Mouse (Mus musculus) kidney, embryonic 14.5 days (tissue): ENCODE data around the gene Cpvl. TPM values are rescaled to one million over a fixed set of nuclear protein-coding genes. Genes with fewer than 3 reads are reported as not detected.
A peak's percentile ranks its signal among the peaks of the same experiment; 100 is the strongest.

ENCODE experiments used
- ATAC-seq: fragments of 200-750 bp; cut with Nextera tagmentation; 2 replicates; pipeline ENCODE4 v1.8.0; 2017; ENCODE audit warnings: moderate number of reproducible peaks, mild to moderate bottlenecking, moderate TSS enrichment, moderate library complexity; ENCODE audit not compliant: low FRiP score, low TSS enrichment
- H3K27ac ChIP-seq: fragments of 300-500 bp; sonication (generic); 2 replicates; pipeline ENCODE4 v1.5.1; 2014; ENCODE audit warnings: low read depth, mild to moderate bottlenecking, low read length, moderate library complexity, mixed read lengths
- H3K27me3 ChIP-seq: fragments of 300-500 bp; sonication (generic); 2 replicates; pipeline ENCODE4 v1.6.1; 2014; ENCODE audit warnings: mild to moderate bottlenecking, low read length; ENCODE audit not compliant: control insufficient read depth, insufficient read depth
- H3K36me3 ChIP-seq: fragments of 300-500 bp; sonication (generic); 2 replicates; pipeline ENCODE4 v1.6.1; 2014; ENCODE audit warnings: low read length, mixed read lengths; ENCODE audit not compliant: control insufficient read depth, insufficient read depth
- H3K4me1 ChIP-seq: fragments of 300-500 bp; sonication (generic); 2 replicates; pipeline ENCODE4 v1.6.1; 2014; ENCODE audit warnings: low read length, mixed read lengths; ENCODE audit not compliant: control insufficient read depth, insufficient read depth
- H3K4me2 ChIP-seq: fragments of 300-500 bp; sonication (generic); replicated peaks from 2 replicates; pipeline ENCODE4 v1.6.1; 2014; ENCODE audit warnings: low read depth, mild to moderate bottlenecking, low read length
- H3K4me3 ChIP-seq: fragments of 300-500 bp; sonication (generic); 2 replicates; pipeline ENCODE4 v1.5.1; 2014; ENCODE audit warnings: mild to moderate bottlenecking, low read length
- H3K9ac ChIP-seq: fragments of 300-500 bp; sonication (generic); 2 replicates; pipeline ENCODE4 v1.6.1; 2014; ENCODE audit warnings: low read depth, mild to moderate bottlenecking, low read length, moderate library complexity
- H3K9me3 ChIP-seq: fragments of 300-500 bp; sonication (generic); 2 replicates; pipeline ENCODE4 v1.6.1; 2016; ENCODE audit warnings: low read length; ENCODE audit not compliant: control insufficient read depth
- WGBS: fragments of 180-500 bp; shearing (Covaris S2); extraction: QIAGEN DNeasy Blood & Tissue Kit; methylation state at CpG from one replicate; pipeline ENCODE4 v1.1.7; 2014; 5-methylcytosine and 5-hydroxymethylcytosine counted together
- polyA plus RNA-seq: library from polyadenylated mRNA; unstranded; fragments of >200 nt; fragmentation: Nextera tagmentation; extraction: Ambion mirVana; gene quantifications from 2 replicates; pipeline ENCODE4 v1.2.1, GENCODE M21; 2014

Cpvl gene
- polyA plus RNA-seq, 1 experiment from 2014 or later, result 0.32 TPM

GRCm38 (mm10) chr6:54005302-54005701 is 26.8 kb upstream of the Cpvl start:
- no peak overlapping the region for H3K4me3 ChIP-seq
- no peak for ATAC-seq
- no peak overlapping the region for H3K4me2 ChIP-seq
- H3K4me1 ChIP-seq, result no peaks in the 10 kb centered on the region; the same call in 1 of the 2 replicates
- H3K27me3 ChIP-seq, result no peaks in the 10 kb centered on the region
- 0 out of 2 replicates have a peak, but pooled peaks cover 3% of the 10 kb centered on the region for H3K9me3 ChIP-seq
- H3K9ac ChIP-seq, result no peak overlapping the region
- no peak overlapping the region for H3K27ac ChIP-seq
- WGBS, result 77% methylated on average over 4 of the region's 4 CpGs
- H3K36me3 ChIP-seq, result no peaks in the 10 kb centered on the region

- H3K9me3 ChIP-seq, result peaks cover 11% of the 10 kb centered on the region
- no peaks in the 10 kb centered on the region for H3K36me3 ChIP-seq
- H3K4me1 ChIP-seq, result no peaks in the 10 kb centered on the region
- H3K4me3 ChIP-seq, result no peak overlapping the region
- no peak overlapping the region for H3K27ac ChIP-seq
- H3K4me2 ChIP-seq, result no peak overlapping the region
- H3K27me3 ChIP-seq, result no peaks in the 10 kb centered on the region
- WGBS, result 90% methylated on average over 3 of the region's 3 CpGs
- no peak overlapping the region for H3K9ac ChIP-seq
- ATAC-seq, result no peak
Observed at GRCm38 (mm10) chr6:53996226-53996955, 17.9 kb upstream of the Cpvl start.

- no peak for ATAC-seq
- no peaks in the 10 kb centered on the region for H3K4me1 ChIP-seq
- no peak overlapping the region for H3K4me3 ChIP-seq
- H3K27ac ChIP-seq, result no peak overlapping the region
- H3K36me3 ChIP-seq, result no peaks in the 10 kb centered on the region
- H3K9me3 ChIP-seq, result peaks cover 8% of the 10 kb centered on the region
- H3K27me3 ChIP-seq, result no peaks in the 10 kb centered on the region
- no peak overlapping the region for H3K4me2 ChIP-seq
- 31% methylated on average over 4 of the region's 4 CpGs for WGBS
- no peak overlapping the region for H3K9ac ChIP-seq
Observed at GRCm38 (mm10) chr6:53995519-53995918, 17.0 kb upstream of the Cpvl start.

GRCm38 (mm10) chr6:53992386-53992785 is 13.9 kb upstream of the Cpvl start:
- Histone ChIP-seq H3K4me1 (no peaks in the 10 kb centered on the region), H3K36me3 (no peaks in the 10 kb centered on the region), H3K27ac (no peak overlapping the region), H3K27me3 (no peaks in the 10 kb centered on the region), H3K9me3 (peaks cover 8% of the 10 kb centered on the region), H3K4me2 (no peak overlapping the region), H3K4me3 (no peak overlapping the region), H3K9ac (no peak overlapping the region)
- ATAC-seq, result no peak
- WGBS, result 85% methylated on average over 3 of the region's 3 CpGs

GRCm38 (mm10) chr6:53987235-53987634 is 8.8 kb upstream of the Cpvl start:
- Histone ChIP-seq H3K4me3 (no peak overlapping the region), H3K4me1 (no peaks in the 10 kb centered on the region), H3K27ac (no peak overlapping the region), H3K9ac (no peak overlapping the region), H3K36me3 (no peaks in the 10 kb centered on the region), H3K9me3 (no peaks in the 10 kb centered on the region), H3K27me3 (peaks cover 3% of the 10 kb centered on the region; the same call in 1 of the 2 replicates), H3K4me2 (no peak overlapping the region)
- 43% methylated on average over 3 of the region's 3 CpGs for WGBS
- peak; percentile 55; the same call in 1 of the 2 replicates for ATAC-seq

GRCm38 (mm10) chr6:53986273-53986985 is 8.0 kb upstream of the Cpvl start:
- H3K4me3 ChIP-seq, result no peak overlapping the region
- H3K4me2 ChIP-seq, result no peak overlapping the region
- no peaks in the 10 kb centered on the region for H3K9me3 ChIP-seq
- no peak for ATAC-seq
- H3K27ac ChIP-seq, result no peak overlapping the region
- no peak overlapping the region for H3K9ac ChIP-seq
- H3K27me3 ChIP-seq, result peaks cover 3% of the 10 kb centered on the region; the same call in 1 of the 2 replicates
- H3K4me1 ChIP-seq, result no peaks in the 10 kb centered on the region
- 67% methylated on average over 14 of the region's 14 CpGs for WGBS
- H3K36me3 ChIP-seq, result no peaks in the 10 kb centered on the region

GRCm38 (mm10) chr6:53983820-53984219 is 5.3 kb upstream of the Cpvl start:
- no peaks in the 10 kb centered on the region for H3K9me3 ChIP-seq
- H3K4me3 ChIP-seq, result no peak overlapping the region
- no peaks in the 10 kb centered on the region for H3K4me1 ChIP-seq
- H3K27ac ChIP-seq, result no peak overlapping the region
- H3K36me3 ChIP-seq, result no peaks in the 10 kb centered on the region
- 70% methylated on average over 6 of the region's 6 CpGs for WGBS
- no peak overlapping the region for H3K4me2 ChIP-seq
- peaks cover 3% of the 10 kb centered on the region; the same call in 1 of the 2 replicates for H3K27me3 ChIP-seq
- no peak overlapping the region for H3K9ac ChIP-seq
- ATAC-seq, result no peak

GRCm38 (mm10) chr6:53982612-53983011 is 4.1 kb upstream of the Cpvl start:
- 56% methylated on average over 4 of the region's 4 CpGs for WGBS
- peaks cover 3% of the 10 kb centered on the region; the same call in 1 of the 2 replicates for H3K27me3 ChIP-seq
- ATAC-seq, result no peak

GRCm38 (mm10) chr6:53982047-53982600 is 3.7 kb upstream of the Cpvl start:
- ATAC-seq, result no peak
- 49% methylated on average over 9 of the region's 9 CpGs for WGBS
- peaks cover 3% of the 10 kb centered on the region; the same call in 1 of the 2 replicates for H3K27me3 ChIP-seq
- H3K27ac ChIP-seq, result no peak overlapping the region
- H3K9me3 ChIP-seq, result no peaks in the 10 kb centered on the region
- H3K4me3 ChIP-seq, result no peak overlapping the region
- no peak overlapping the region for H3K9ac ChIP-seq
- no peak overlapping the region for H3K4me2 ChIP-seq
- H3K4me1 ChIP-seq, result no peaks in the 10 kb centered on the region
- no peaks in the 10 kb centered on the region for H3K36me3 ChIP-seq

More at GRCm38 (mm10) chr6:53982612-53983011, 4.1 kb upstream of the Cpvl start:
- Histone ChIP-seq H3K9me3 (no peaks in the 10 kb centered on the region), H3K9ac (no peak overlapping the region), H3K4me3 (no peak overlapping the region), H3K4me2 (no peak overlapping the region), H3K27ac (no peak overlapping the region), H3K36me3 (no peaks in the 10 kb centered on the region), H3K4me1 (no peaks in the 10 kb centered on the region)
